Mouse (Mus musculus) frontal cortex, adult (tissue): ENCODE results near the gene Gm3139.
"Not testable (repeated sequence)": the region's sequence is repeated elsewhere in the genome, so short reads cannot be mapped to it uniquely, and the experiment has no call there.

Experiments
- ATAC-seq: cut with Nextera tagmentation; 2 replicates; pipeline ENCODE4 v1.9.2; 2017; ENCODE audit warnings: mild to moderate bottlenecking, moderate library complexity, mixed read lengths; ENCODE audit not compliant: low TSS enrichment

Gm3139 gene

DNA sequence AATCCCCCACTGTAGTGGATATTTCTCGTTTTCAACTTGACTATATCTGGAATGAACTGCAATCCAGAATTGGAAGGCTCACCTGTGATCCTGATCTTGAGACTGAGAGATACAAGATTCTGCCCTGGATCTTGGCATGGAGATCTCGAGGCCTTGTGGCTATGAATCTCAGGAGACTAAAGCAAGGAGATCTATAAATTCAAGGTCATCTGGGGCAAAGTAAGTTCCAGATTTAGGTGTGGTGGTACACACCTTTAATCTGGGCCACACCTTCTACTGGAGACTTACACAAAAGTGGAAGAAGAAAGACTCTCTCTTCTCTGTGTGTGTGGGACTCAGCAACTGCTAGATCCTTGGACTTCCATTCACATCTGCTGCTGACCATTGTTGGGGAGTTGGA lies at the start of gene Gm3139:
Gene Gm3139 (plus strand): TSS at position 301 of the 400 bp plus-strand sequence.
- ATAC-seq, result not testable (repeated sequence)
